Mouse (Mus musculus): ENCODE results near the gene Zfp683.

DNA sequence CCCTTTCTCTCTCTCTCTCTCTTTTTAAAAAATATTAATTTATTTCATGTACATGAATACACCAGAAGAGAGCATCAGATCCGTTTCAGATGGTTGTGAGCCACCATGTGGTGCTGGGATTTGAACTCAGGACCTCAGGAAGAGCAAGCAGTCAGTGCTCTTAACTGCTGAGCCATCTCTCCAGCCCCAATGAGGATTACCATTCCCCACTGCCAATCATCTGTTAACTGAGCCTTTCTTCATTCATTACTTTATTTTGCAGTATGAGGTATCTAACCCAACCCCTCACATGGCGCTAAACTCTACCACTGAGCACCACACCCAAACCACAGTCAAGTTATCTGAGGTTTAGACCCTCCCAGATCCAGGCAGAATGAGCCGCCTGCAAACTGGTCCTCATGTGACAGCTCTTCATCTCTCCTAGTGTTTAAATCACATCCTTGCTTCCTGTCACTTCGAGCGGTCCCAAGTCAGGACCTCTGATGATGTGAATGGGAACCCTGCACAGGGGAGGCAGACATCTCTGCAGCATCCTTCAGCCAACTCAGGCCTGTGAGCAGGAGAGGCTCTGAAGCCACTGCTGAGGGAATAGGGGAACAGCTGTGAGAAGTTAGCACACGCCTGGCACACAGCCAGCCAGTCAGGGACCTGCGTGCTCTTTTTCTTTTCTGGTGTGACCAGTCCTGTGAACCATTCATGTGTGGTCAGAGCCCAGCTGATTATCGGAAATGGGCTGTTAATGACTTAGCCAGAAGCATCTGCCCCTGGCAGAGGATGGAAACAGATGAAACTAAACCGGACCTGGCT lies 12.1 kb upstream of the Zfp683 start:
- TF ChIP-seq CHD2 (IDR thresholded peaks at IDR 0.05; ENCODE audit: low read depth, low read length) = no peak
- no peak for TF ChIP-seq ZC3H11A (IDR thresholded peaks at IDR 0.05; ENCODE audit: borderline replicate concordance, low read depth, low read length)
- no peak for TF ChIP-seq MAFK (IDR thresholded peaks at IDR 0.05; ENCODE audit: insufficient read depth, low read depth, low read length)

Data from ES-E14 (cell line).